Mouse (Mus musculus) hindbrain, embryonic 13.5 days (tissue): Measurements from ENCODE around the gene Gpr19. TPM values are rescaled to one million over a fixed set of nuclear protein-coding genes. Genes with fewer than 3 reads are reported as not detected.

Source experiments
- ATAC-seq: fragments of 200-750 bp; cut with Nextera tagmentation; 2 replicates; pipeline ENCODE4 v1.8.0; 2017; ENCODE audit warnings: moderate TSS enrichment; ENCODE audit not compliant: low FRiP score
- H3K27ac ChIP-seq: fragments of 300-500 bp; sonication (generic); 2 replicates; pipeline ENCODE4 v1.5.1; 2015; ENCODE audit warnings: inconsistent platforms, mild to moderate bottlenecking, moderate library complexity
- H3K27me3 ChIP-seq: fragments of 300-500 bp; sonication (generic); 2 replicates; pipeline ENCODE4 v1.6.1; 2015; ENCODE audit warnings: mild to moderate bottlenecking, inconsistent platforms
- H3K36me3 ChIP-seq: fragments of 300-500 bp; sonication (generic); 2 replicates; pipeline ENCODE4 v1.6.1; 2015; ENCODE audit warnings: mild to moderate bottlenecking, inconsistent platforms
- H3K4me1 ChIP-seq: fragments of 300-500 bp; sonication (generic); replicated peaks from 2 replicates; pipeline ENCODE4 v1.6.1; 2015; ENCODE audit warnings: inconsistent platforms
- H3K4me2 ChIP-seq: fragments of 300-500 bp; sonication (generic); 2 replicates; pipeline ENCODE4 v1.6.1; 2015; ENCODE audit warnings: inconsistent platforms, mild to moderate bottlenecking, moderate library complexity
- H3K4me3 ChIP-seq: fragments of 300-500 bp; sonication (generic); 2 replicates; pipeline ENCODE4 v1.5.1; 2015; ENCODE audit warnings: mild to moderate bottlenecking, inconsistent platforms
- H3K9ac ChIP-seq: fragments of 300-500 bp; sonication (generic); 2 replicates; pipeline ENCODE4 v1.6.1; 2015; ENCODE audit warnings: mild to moderate bottlenecking, inconsistent platforms
- H3K9me3 ChIP-seq: fragments of 300-500 bp; sonication (generic); 2 replicates; pipeline ENCODE4 v1.6.1; 2016; ENCODE audit warnings: inconsistent platforms
- WGBS: fragments of 180-500 bp; shearing (Covaris S2); methylation state at CpG from one replicate; pipeline ENCODE4 v1.1.7; 2015; 5-methylcytosine and 5-hydroxymethylcytosine counted together
- polyA plus RNA-seq: library from polyadenylated mRNA; unstranded; fragments of >200 nt; fragmentation: Nextera tagmentation; extraction: Ambion mirVana; gene quantifications from 2 replicates; pipeline ENCODE4 v1.2.1, GENCODE M21; 2015

Gpr19 gene
- polyA plus RNA-seq, 1 experiment from 2014 or later, result 39.0 TPM

DNA sequence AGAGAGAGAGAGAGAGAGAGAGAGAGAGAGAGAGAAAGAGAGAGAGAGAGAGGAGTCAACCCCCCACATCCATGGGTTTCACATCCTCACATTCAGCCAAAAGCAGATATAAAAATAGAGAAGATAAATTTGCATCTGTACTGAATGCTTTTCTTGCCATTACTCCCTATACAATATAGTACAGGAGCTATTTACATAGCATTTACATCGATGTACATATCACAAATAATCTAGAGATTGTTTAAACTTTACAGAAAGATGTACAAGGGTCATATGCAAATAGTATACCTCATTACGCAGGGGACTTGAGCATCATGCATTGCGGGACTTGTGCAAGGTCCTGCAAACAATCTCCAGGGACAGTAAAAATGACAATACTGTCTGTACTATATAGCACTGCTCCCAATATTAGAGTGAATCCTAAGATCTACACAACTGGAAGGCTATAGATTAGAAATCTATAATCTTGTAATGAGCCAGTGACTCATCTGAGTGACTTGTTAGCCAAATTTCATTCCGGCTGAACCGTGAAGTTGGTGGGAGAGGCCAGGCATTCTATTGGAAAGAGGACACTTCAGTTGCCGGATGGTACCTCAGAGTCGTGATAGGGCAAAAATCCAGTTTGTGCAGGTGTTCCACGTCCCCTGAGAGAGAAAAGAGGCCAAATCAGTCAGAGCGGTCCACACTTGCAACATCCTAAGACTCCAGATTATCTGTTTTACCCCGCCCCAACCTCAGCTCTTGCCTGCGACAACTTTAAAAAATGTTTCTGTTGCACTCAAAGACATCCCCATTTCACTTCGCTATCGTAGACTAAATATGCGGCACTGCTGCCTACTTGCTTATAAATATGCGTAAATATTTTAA is 1.6 kb downstream of the Gpr19 start:
- Histone ChIP-seq H3K4me1 (peaks cover 15% of the 10 kb centered on the region), H3K4me3 (peak overlapping the region; percentile 53), H3K4me2 (peak overlapping the region; percentile 74), H3K9me3 (no peaks in the 10 kb centered on the region), H3K9ac (peak overlapping the region; percentile 86), H3K27ac (no peak overlapping the region), H3K27me3 (no peaks in the 10 kb centered on the region), H3K36me3 (no peaks in the 10 kb centered on the region)
- no peak for ATAC-seq
- 54% methylated on average over 15 of the region's 15 CpGs for WGBS

DNA sequence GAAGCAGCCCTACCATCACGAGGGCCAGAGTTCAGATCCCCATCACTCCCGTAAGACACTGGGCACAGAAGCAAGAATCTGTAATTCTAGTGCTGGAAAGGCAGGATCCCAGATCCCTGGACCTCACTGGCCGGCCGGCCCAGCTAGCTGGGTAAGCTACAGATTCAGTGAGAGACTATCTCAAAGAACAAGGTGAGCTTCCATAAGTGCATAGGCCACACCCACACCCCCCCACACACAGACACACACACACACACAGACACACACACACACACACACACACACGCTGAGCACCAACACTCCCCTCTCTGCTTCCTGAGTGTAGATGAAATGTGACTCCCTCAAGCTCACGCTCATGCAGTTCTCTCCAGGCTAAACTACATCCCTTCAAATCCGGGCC is 7.9 kb downstream of the Gpr19 start:
- H3K9me3 ChIP-seq, result no peaks in the 10 kb centered on the region
- 92% methylated on average over 7 of the region's 7 CpGs for WGBS
- no peak overlapping the region for H3K4me3 ChIP-seq
- no peak for ATAC-seq
- H3K9ac ChIP-seq, result no peak overlapping the region
- no peak overlapping the region for H3K27ac ChIP-seq
- H3K4me2 ChIP-seq, result no peak overlapping the region
- peaks cover 26% of the 10 kb centered on the region for H3K4me1 ChIP-seq
- no peaks in the 10 kb centered on the region for H3K27me3 ChIP-seq
- H3K36me3 ChIP-seq, result no peaks in the 10 kb centered on the region

DNA sequence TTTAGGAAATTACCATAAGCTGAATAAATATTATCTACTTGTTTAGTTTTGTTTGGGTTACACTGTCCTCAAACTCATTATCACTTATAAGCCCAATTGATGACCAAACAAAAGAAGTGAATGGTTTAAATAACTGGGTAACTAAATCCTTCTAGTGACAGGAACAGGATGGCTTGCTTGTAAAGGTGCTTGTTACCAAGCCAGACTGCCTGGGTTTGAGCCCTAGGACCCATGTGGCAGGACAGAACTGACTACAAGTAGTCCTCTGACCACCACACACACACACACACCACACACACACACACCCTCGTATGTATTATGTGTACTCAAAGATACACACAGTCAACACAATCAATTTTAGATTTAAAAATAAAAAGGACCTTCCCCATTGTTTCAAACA is 8.6 kb downstream of the Gpr19 start:
- Histone ChIP-seq H3K9ac (no peak overlapping the region), H3K27me3 (no peaks in the 10 kb centered on the region), H3K36me3 (no peaks in the 10 kb centered on the region), H3K4me3 (no peak overlapping the region), H3K4me2 (no peak overlapping the region), H3K27ac (peak overlapping the region; percentile 94), H3K4me1 (peaks cover 33% of the 10 kb centered on the region), H3K9me3 (no peaks in the 10 kb centered on the region)
- WGBS, result 92% methylated on average over 1 of the region's 1 CpGs
- no peak for ATAC-seq

DNA sequence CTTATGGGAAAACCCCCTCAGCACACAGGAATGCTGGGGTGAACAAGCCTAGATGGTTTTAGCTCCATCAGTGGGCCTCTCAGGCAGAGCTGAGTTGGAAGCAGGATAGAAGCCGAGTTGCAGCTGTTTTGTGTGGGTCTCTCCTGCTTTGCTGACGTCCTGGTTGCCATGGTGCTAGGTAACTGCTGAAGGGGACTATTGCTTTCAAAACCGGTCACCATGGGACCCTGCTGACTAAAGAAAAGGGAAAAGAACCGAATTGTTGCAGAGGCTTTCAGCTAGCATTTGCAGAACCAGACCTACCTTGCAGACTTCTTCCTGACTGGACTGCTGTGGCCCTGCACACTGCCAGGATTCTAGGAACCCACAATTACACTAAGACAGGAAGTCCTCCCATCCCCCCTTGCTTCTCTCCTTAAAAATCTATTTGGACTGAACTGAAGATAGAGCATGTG is 9.8 kb downstream of the Gpr19 start:
- WGBS, result 0% methylated on average over 4 of the region's 4 CpGs
- peaks cover 44% of the 10 kb centered on the region for H3K4me1 ChIP-seq
- peak overlapping the region; percentile 58; the same call in 1 of the 2 replicates for H3K4me3 ChIP-seq
- peak overlapping the region; percentile 58 for H3K4me2 ChIP-seq
- H3K36me3 ChIP-seq, result no peaks in the 10 kb centered on the region
- no peaks in the 10 kb centered on the region for H3K27me3 ChIP-seq
- no peaks in the 10 kb centered on the region for H3K9me3 ChIP-seq
- H3K9ac ChIP-seq, result peak overlapping the region; percentile 52; the same call in 1 of the 2 replicates
- H3K27ac ChIP-seq, result peak overlapping the region; percentile 94
- ATAC-seq, result peak; percentile 72

DNA sequence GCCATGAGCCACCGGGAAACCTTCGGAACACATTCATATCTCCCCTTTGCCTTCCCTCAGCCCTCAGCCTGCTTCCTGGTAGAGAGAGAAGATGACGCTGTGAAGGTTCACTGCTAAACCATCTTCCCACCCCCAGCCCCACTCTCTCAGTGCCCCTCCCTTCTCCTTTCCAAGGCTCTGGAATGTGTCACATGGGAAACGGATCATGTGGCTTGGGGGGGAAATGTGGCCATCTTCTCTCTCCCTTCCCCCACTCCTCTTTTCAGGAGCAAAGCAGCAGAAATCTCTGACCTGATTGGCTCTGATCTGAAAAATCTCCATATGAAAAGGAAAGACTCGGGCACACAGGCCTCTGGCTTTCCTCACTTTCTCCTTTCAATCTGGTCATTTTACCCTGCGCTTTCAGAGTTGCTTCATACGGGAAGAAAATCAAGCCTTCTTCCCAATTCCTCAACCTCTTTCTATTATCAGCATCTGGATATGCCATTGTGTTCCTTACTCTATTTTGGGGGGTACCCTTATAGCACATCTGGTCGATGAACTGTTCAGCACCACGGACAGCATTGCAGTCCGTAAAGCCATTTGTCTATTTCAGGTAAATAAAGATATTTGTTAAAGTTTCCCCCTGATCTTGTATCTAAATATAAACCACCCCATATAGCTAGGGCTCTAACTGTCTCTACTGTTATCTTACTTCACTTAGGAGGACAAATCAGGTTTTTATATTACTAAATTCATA is 10.5 kb downstream of the Gpr19 start:
- WGBS, result 2% methylated on average over 10 of the region's 10 CpGs
- Histone ChIP-seq H3K27me3 (no peaks in the 10 kb centered on the region), H3K4me2 (peak overlapping the region; percentile 58), H3K4me1 (peaks cover 50% of the 10 kb centered on the region), H3K4me3 (peak overlapping the region; percentile 58), H3K9ac (peak overlapping the region; percentile 87), H3K9me3 (no peaks in the 10 kb centered on the region), H3K27ac (peak overlapping the region; percentile 94), H3K36me3 (no peaks in the 10 kb centered on the region)
- peak; percentile 87 for ATAC-seq

DNA sequence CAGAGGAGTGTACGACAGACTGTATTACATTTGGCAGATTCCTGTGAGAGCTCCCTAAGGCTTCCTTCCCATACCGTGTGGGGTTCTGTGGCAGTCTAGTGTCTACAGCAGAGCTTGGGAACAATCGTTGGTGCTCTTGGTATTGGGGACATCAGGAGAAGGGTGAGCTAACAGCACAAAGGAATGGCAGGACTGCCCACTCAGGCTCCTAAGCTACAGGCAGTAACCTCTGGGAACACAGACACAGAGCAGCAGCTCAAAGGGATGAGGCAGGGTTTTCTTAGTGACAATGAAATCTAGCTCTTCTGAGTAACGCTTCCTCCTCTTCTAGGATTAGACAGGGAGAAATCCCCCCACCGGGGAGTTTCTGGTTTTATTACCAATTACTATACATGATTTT is 11.4 kb downstream of the Gpr19 start:
- Histone ChIP-seq H3K36me3 (peaks cover 3% of the 10 kb centered on the region), H3K9me3 (no peaks in the 10 kb centered on the region), H3K27me3 (no peaks in the 10 kb centered on the region), H3K4me3 (peak overlapping the region; percentile 58), H3K27ac (peak overlapping the region; percentile 94), H3K4me2 (peak overlapping the region; percentile 58), H3K9ac (peak overlapping the region; percentile 87), H3K4me1 (peaks cover 56% of the 10 kb centered on the region)
- WGBS, result 8% methylated on average over 5 of the region's 5 CpGs
- ATAC-seq, result peak; percentile 30

DNA sequence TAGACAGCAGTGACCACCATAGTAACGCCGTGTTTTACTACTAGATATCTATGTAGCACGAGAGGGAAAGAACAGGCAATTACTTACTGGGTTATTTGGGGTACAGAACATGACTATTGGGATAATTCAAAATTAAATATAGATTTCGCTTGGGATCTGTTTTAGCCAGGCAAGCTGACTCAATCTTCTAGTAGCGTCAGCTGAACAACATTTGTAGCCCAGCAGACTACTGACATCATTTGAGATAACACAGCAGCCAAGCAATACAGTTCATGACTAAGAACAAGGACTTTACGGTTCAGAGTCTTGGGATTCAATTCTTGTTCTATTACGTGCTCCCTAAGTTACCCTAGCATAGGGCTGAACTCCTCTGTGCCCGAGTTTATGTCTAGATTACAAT is 11.9 kb downstream of the Gpr19 start:
- Histone ChIP-seq H3K4me3 (peak overlapping the region; percentile 58), H3K4me1 (peaks cover 62% of the 10 kb centered on the region), H3K9me3 (no peaks in the 10 kb centered on the region), H3K36me3 (peaks cover 7% of the 10 kb centered on the region), H3K27ac (peak overlapping the region; percentile 94; the same call in 1 of the 2 replicates), H3K27me3 (no peaks in the 10 kb centered on the region), H3K9ac (peak overlapping the region; percentile 87), H3K4me2 (peak overlapping the region; percentile 58)
- 70% methylated on average over 8 of the region's 8 CpGs for WGBS
- ATAC-seq, result no peak

DNA sequence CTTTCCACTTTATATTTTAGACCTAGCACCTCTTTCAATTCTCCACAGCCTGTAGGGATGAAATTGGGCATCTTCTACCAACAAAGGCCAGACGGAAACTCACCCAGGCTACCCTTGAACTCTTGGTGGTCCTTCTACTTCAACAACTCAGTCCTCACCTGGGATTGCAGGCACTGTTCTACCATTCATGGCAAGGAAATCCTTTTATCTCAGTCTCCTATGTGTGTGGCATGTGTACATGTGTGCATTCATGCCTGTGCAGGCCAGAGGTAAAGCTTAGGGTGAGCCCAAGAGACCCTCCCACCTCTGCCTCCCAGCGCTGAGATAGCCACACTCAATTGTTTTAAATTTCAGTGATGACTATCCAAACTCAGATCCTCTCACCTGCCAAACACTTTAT is 12.9 kb downstream of the Gpr19 start:
- WGBS, result 90% methylated on average over 2 of the region's 2 CpGs
- H3K4me1 ChIP-seq, result peaks cover 71% of the 10 kb centered on the region
- ATAC-seq, result no peak
- peak overlapping the region; percentile 58 for H3K4me2 ChIP-seq
- H3K27me3 ChIP-seq, result no peaks in the 10 kb centered on the region
- no peaks in the 10 kb centered on the region for H3K9me3 ChIP-seq
- H3K9ac ChIP-seq, result peak overlapping the region; percentile 49; the same call in 1 of the 2 replicates
- H3K27ac ChIP-seq, result no peak overlapping the region
- peak overlapping the region; percentile 58 for H3K4me3 ChIP-seq
- H3K36me3 ChIP-seq, result peaks cover 7% of the 10 kb centered on the region

DNA sequence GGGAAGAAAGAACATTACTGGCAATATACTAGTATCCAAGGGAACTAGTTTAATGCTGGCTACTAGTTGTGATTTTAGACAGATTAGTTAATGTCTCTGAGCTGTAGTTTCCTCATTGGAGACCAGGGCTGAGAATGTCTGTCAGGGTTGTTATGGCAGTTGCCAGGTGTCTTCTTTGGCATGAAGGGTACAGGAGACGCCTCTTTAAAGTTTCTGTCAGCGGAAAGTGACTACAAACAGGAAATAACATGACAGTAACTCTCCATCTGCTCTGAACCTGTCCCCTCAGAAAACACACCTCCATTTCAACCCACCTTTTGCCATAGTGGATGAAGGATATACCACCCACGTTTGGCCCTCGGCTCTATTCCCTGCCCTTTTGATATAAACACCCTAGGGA is 14.7 kb downstream of the Gpr19 start:
- no peak overlapping the region for H3K9ac ChIP-seq
- no peak overlapping the region for H3K4me2 ChIP-seq
- H3K4me3 ChIP-seq, result no peak overlapping the region
- no peaks in the 10 kb centered on the region for H3K9me3 ChIP-seq
- H3K36me3 ChIP-seq, result peaks cover 7% of the 10 kb centered on the region
- no peaks in the 10 kb centered on the region for H3K27me3 ChIP-seq
- no peak overlapping the region for H3K27ac ChIP-seq
- ATAC-seq, result no peak
- 87% methylated on average over 4 of the region's 4 CpGs for WGBS
- H3K4me1 ChIP-seq, result peaks cover 72% of the 10 kb centered on the region

DNA sequence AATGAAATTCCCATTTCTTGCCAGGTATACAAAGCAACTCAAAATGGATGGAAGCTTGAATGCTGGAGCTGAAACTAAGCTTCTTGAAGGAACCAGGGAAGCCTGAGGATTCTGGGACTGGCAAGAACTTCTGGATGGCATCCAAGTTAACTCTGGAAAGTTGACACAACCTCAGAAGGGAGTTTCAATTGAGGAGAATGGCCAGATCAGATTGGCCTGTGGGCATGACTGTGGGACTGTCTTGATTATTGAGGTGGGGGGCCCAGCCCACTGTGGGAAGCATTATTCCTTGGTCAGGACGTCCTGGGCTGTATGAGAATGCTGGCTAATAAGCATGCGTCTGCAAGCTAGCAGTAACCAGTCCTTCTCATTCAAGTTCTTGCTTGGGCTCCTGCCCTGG is 18.3 kb downstream of the Gpr19 start:
- H3K4me3 ChIP-seq, result no peak overlapping the region
- H3K36me3 ChIP-seq, result peaks cover 21% of the 10 kb centered on the region
- no peak overlapping the region for H3K4me2 ChIP-seq
- H3K4me1 ChIP-seq, result peaks cover 52% of the 10 kb centered on the region
- WGBS, result 66% methylated on average over 2 of the region's 2 CpGs
- no peaks in the 10 kb centered on the region for H3K27me3 ChIP-seq
- no peaks in the 10 kb centered on the region for H3K9me3 ChIP-seq
- H3K27ac ChIP-seq, result no peak overlapping the region
- no peak overlapping the region for H3K9ac ChIP-seq
- ATAC-seq, result no peak

DNA sequence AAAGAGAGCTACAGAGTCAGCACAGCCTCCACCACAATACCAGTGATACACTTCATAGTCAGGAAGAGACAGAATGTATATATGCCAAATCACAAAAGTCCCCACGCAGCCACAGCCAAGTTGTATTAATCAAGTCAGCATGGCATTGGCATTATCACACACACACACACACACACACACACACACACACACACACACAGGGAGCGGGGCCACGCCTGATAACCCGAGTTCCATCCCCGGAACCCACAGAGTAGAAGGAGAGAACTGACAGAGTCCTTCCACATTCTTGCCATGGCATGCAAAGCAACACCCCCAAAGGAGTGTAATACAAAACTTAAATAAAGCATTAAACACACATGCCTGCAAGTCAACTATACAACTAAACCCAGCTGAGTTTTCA is 18.8 kb downstream of the Gpr19 start:
- H3K4me3 ChIP-seq, result no peak overlapping the region
- H3K9ac ChIP-seq, result no peak overlapping the region
- no peak overlapping the region for H3K4me2 ChIP-seq
- H3K27ac ChIP-seq, result no peak overlapping the region
- peaks cover 47% of the 10 kb centered on the region for H3K4me1 ChIP-seq
- no peaks in the 10 kb centered on the region for H3K27me3 ChIP-seq
- ATAC-seq, result no peak
- no peaks in the 10 kb centered on the region for H3K9me3 ChIP-seq
- 86% methylated on average over 5 of the region's 5 CpGs for WGBS
- peaks cover 24% of the 10 kb centered on the region for H3K36me3 ChIP-seq

DNA sequence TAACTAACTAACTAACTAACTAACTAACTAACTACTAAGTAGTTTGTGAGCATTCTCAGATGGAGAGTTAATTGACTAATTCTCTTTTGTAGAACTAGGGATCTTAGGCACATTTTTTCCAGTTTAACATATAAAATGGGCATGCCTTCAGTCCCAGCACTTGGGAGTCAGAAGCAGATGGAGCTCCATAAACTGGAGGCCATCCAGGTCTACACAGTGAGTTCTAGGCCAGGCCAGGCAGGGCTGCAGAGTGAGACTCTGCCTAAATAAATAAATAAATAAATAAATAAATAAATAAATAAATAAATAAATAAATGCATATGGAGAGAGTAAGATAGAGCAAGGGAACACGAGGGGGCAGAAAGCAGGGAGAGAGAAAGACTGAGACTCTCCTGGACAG is 20.5 kb downstream of the Gpr19 start:
- H3K27ac ChIP-seq, result no peak overlapping the region
- H3K4me2 ChIP-seq, result no peak overlapping the region
- 72% methylated on average over 1 of the region's 1 CpGs for WGBS
- peaks cover 31% of the 10 kb centered on the region for H3K36me3 ChIP-seq
- H3K9me3 ChIP-seq, result no peaks in the 10 kb centered on the region
- H3K9ac ChIP-seq, result no peak overlapping the region
- H3K4me3 ChIP-seq, result no peak overlapping the region
- no peak for ATAC-seq
- H3K4me1 ChIP-seq, result peaks cover 31% of the 10 kb centered on the region
- H3K27me3 ChIP-seq, result no peaks in the 10 kb centered on the region
